Mouse (Mus musculus) testis, postnatal 14 days (tissue): ENCODE data around the gene Slc16a11.

Experiments used
- DNase-seq: peaks from one replicate; pipeline ENCODE4 v3.0.0; 2021; ENCODE audit warnings: low spot score

The Slc16a11 gene

GRCm38 (mm10) chr11:70254931-70255531 lies 42.5 kb downstream of the Slc16a11 start, which contains the start of gene Alox12:
TSS of gene Alox12 (minus strand) at chr11:70255353.
- DNase-seq: no peak

DNA sequence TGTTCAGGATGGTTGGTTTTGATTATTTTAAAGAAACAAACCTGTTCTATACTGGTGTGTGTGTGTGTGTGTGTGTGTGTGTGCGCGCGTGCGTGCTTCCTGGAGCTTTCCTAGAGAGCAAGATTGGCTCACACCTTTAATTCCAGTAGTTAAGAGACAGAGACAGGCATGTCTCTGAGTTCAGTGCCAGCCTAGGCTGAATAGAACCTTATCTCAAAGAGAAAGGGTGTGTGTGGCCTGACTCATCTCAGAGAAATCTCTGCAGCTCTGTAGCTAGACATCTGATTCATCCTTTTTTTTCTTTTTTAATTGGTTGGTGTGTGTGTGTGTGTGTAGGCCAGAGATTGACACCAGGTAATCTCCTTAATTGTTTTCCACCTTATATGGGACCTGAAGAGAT lies 46.5 kb downstream of the Slc16a11 start:
- DNase-seq: no peak

DNA sequence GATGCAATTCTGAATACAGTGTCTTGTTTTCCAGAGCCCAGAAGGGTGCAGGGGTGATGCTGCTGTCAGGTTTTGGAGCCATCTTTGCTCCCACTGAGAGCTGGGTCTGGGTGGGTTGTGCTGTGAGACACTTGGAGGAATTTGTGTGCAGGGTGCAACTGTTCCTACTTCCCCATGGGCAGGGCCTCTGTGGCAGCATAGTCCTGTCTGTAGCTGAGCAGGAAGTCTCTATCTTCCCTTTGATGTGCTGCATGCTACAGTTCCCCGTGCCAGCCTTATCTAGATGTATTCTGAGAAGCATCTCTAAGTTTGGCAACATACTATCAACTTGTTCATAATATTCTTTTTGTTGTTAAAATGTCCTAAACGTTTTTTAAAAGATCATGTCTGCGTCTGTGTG lies 52.7 kb downstream of the Slc16a11 start:
- no peak for DNase-seq

DNA sequence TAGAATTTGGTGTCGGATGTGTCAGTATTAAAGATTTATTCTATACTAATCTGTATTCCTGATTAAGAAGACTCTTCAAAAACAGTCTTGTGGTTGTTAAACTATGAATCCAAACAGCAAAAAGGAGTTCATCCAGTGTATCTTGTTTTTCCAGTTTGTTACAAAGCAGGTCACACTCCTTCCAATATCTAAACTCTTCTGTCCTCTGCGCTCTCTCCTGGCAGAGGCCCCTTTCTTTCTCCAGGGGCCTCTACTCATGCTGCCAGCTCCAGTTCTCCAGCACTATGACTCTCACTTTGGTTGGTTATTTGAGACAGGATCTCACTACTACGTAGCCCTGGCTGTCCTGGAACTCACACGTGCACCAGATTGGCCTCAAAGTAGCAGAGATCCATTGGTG lies 53.3 kb downstream of the Slc16a11 start:
- no peak for DNase-seq
